Mouse (Mus musculus): ENCODE measurements around the gene Srrm4.
A peak's percentile ranks its signal among the peaks of the same experiment; 100 is the strongest.
"Not testable (repeated sequence)": the region's sequence is repeated elsewhere in the genome, so short reads cannot be mapped to it uniquely, and the experiment has no call there.

Srrm4 gene

GRCm38 (mm10) chr5:116442697-116443458, 148.7 kb downstream of the Srrm4 start:
- no peak for DNase-seq (ENCODE audit: low spot score)

GRCm38 (mm10) chr5:116440251-116440650, 151.4 kb downstream of the Srrm4 start:
- DNase-seq (ENCODE audit: low spot score): no peak

- DNase-seq (ENCODE audit: low spot score): no peak
Measured at GRCm38 (mm10) chr5:116438328-116438727, 153.3 kb downstream of the Srrm4 start.

- DNase-seq (ENCODE audit: low spot score): no peak
Measured at GRCm38 (mm10) chr5:116436117-116436516, 155.5 kb downstream of the Srrm4 start.

GRCm38 (mm10) chr5:116434976-116435850, 156.4 kb downstream of the Srrm4 start:
- DNase-seq (ENCODE audit: low spot score): no peak

- no peak for DNase-seq (ENCODE audit: low spot score)
Measured at GRCm38 (mm10) chr5:116432871-116433270, 158.7 kb downstream of the Srrm4 start.

- DNase-seq (ENCODE audit: low spot score): no peak
Measured at GRCm38 (mm10) chr5:116426701-116427100, 164.9 kb downstream of the Srrm4 start.

GRCm38 (mm10) chr5:116425709-116426108, 165.9 kb downstream of the Srrm4 start:
- not testable (repeated sequence) for DNase-seq (ENCODE audit: low spot score)

- DNase-seq (ENCODE audit: low spot score): no peak
Measured at GRCm38 (mm10) chr5:116425273-116425672, 166.3 kb downstream of the Srrm4 start.

GRCm38 (mm10) chr5:116423746-116424145, 167.9 kb downstream of the Srrm4 start:
- no peak for DNase-seq (ENCODE audit: low spot score)

GRCm38 (mm10) chr5:116422699-116423201, 168.9 kb downstream of the Srrm4 start, which contains the start of gene Hspb8:
TSS of gene Hspb8 (minus strand) at chr5:116422864.
- DNase-seq (ENCODE audit: low spot score): peak; percentile 81

- DNase-seq (ENCODE audit: low spot score): no peak
Measured at GRCm38 (mm10) chr5:116421791-116422481, 169.7 kb downstream of the Srrm4 start.

GRCm38 (mm10) chr5:116420759-116421225, 170.8 kb downstream of the Srrm4 start:
- DNase-seq (ENCODE audit: low spot score): peak; percentile 41

GRCm38 (mm10) chr5:116420213-116420612, 171.4 kb downstream of the Srrm4 start:
- no peak for DNase-seq (ENCODE audit: low spot score)

GRCm38 (mm10) chr5:116419322-116420045, 172.1 kb downstream of the Srrm4 start:
- DNase-seq (ENCODE audit: low spot score): no peak

GRCm38 (mm10) chr5:116416208-116416607, 175.4 kb downstream of the Srrm4 start:
- no peak for DNase-seq (ENCODE audit: low spot score)

GRCm38 (mm10) chr5:116409689-116410590, 181.7 kb downstream of the Srrm4 start:
- DNase-seq (ENCODE audit: low spot score): no peak

- no peak for DNase-seq (ENCODE audit: low spot score)
Measured at GRCm38 (mm10) chr5:116408965-116409364, 182.7 kb downstream of the Srrm4 start.

- DNase-seq (ENCODE audit: low spot score): no peak
Measured at GRCm38 (mm10) chr5:116407936-116408335, 183.7 kb downstream of the Srrm4 start.

- no peak for DNase-seq (ENCODE audit: low spot score)
Measured at GRCm38 (mm10) chr5:116407321-116407720, 184.3 kb downstream of the Srrm4 start.

All from ovary, postnatal 36 days (tissue).